Comparison of ENCODE assay signal across 10 mouse cellular contexts in the genomic region with DNA sequence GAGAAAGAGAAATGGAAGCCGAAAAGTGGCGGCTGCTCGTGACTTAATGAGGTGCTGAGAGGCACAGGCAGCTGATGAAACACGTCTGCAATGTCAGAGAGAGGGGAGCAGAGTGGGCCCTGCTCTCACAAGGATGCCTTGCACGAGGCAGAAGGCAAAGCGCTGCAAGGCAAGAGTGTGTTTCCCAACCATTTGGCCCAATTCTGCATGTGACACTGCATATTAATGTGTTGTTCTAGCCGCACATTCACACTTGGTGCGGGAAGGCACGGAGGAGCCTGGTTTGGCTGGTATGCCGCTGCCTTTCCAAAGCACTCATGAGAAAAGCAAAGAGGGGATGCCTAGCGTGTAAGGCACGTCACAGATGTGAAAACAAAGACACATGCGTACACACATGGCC.
A peak's percentile ranks its signal among the peaks of the same experiment; 100 is the strongest.
DNase-seq lines count a peak whose midpoint lies in the region; ATAC-seq and TF ChIP-seq lines count a peak whose summit lies in the region.
"Had no signal": no experiment of that assay in that cellular context is flagged by ENCODE, and none has a peak within 500 bp of the region (broad histone marks: within the 10 kb centered on the region; RNA-seq: fewer than 3 reads in every experiment).

No protein-coding gene starts in this region.

- peak; percentile 53 for DNase-seq in kidney, adult 11 months
- DNase-seq in kidney, postnatal 10 days, result no peak
- no peak for DNase-seq in CH12.LX (ENCODE audit: extremely low read depth)
- DNase-seq in forebrain, embryonic 11.5 days (ENCODE audit: low spot score), result no peak
- no peak for DNase-seq in urinary bladder, postnatal 36 days (ENCODE audit: low spot score in 2 of 2)
- DNase-seq in urinary bladder, postnatal 14 days (ENCODE audit: low spot score), result no peak
- DNase-seq: gastrocnemius, adult 2 months; liver, postnatal 0 days had no signal

- peaks cover 0 to 4% of the 10 kb centered on the region in 2 experiments for H3K36me3 ChIP-seq in CH12.LX (replicated peaks in 1 of 2; ENCODE audit: control insufficient read depth in 1 of 2, insufficient read depth in 1 of 2, low read length in 1 of 2)
- no peaks in the 10 kb centered on the region for H3K36me3 ChIP-seq in forebrain, embryonic 11.5 days (ENCODE audit: control insufficient read depth, insufficient read depth, low read length)
- no peaks in the 10 kb centered on the region for H3K36me3 ChIP-seq in limb, embryonic 15.5 days

- peak overlapping the region; percentile 5; the same call in 1 of the 2 replicates for H3K27ac ChIP-seq in CH12.LX (ENCODE audit: insufficient read depth, low read depth)
- H3K27ac ChIP-seq in forebrain, embryonic 11.5 days (ENCODE audit: low read depth, low read length), result no peak overlapping the region
- H3K27ac ChIP-seq in limb, embryonic 15.5 days, result peak overlapping the region; percentile 4; the same call in 1 of the 2 replicates
- H3K27ac ChIP-seq: gastrocnemius, adult 2 months had no signal

- H3K4me3 ChIP-seq in CH12.LX (replicated peaks in 1 of 3; ENCODE audit: low read depth in 2 of 3, low read length in 2 of 3, poor library complexity in 1 of 3), result no peak overlapping the region
- H3K4me3 ChIP-seq in forebrain, embryonic 11.5 days (ENCODE audit: low read depth, low read length), result no peak overlapping the region
- H3K4me3 ChIP-seq in limb, embryonic 15.5 days, result no peak overlapping the region
- H3K4me3 ChIP-seq: gastrocnemius, adult 2 months had no signal

- H3K27me3 ChIP-seq in CH12.LX (replicated peaks), result no peaks in the 10 kb centered on the region
- no peaks in the 10 kb centered on the region for H3K27me3 ChIP-seq in forebrain, embryonic 11.5 days (ENCODE audit: control insufficient read depth, insufficient read depth, low read length)
- no peaks in the 10 kb centered on the region for H3K27me3 ChIP-seq in limb, embryonic 15.5 days

- H3K9ac ChIP-seq in CH12.LX (ENCODE audit: insufficient read depth, low read depth), result no peak overlapping the region
- no peak overlapping the region for H3K9ac ChIP-seq in forebrain, embryonic 11.5 days (ENCODE audit: low read length)
- H3K9ac ChIP-seq in limb, embryonic 15.5 days, result no peak overlapping the region
- H3K9ac ChIP-seq: liver, postnatal 0 days had no signal

- no peak for TF ChIP-seq EP300 in CH12.LX (IDR thresholded peaks at IDR 0.05; ENCODE audit: low read length)

- in situ Hi-C loops in CH12.LX (cut with MboI; ENCODE audit: low pct_ligation_motif_present, low pct_unique_long_range_greater_than_20kb, low sequenced_read_pairs), result no loop called here

- peaks cover 38 to 91% of the 10 kb centered on the region in 2 experiments for H3K4me1 ChIP-seq in CH12.LX (ENCODE audit: control insufficient read depth in 1 of 2, insufficient read depth in 2 of 2)
- H3K4me1 ChIP-seq in forebrain, embryonic 11.5 days (replicated peaks; ENCODE audit: control insufficient read depth, insufficient read depth, low read length), result no peaks in the 10 kb centered on the region; the same call in 1 of the 2 replicates
- H3K4me1 ChIP-seq in limb, embryonic 15.5 days, result peaks cover 16% of the 10 kb centered on the region

- 80% methylated on average over 13 of the region's 13 CpGs for whole genome bisulfite sequencing in forebrain, embryonic 11.5 days
- 31% methylated on average over 13 of the region's 13 CpGs for WGBS in limb, embryonic 15.5 days

- TF ChIP-seq POLR2A in CH12.LX (IDR thresholded peaks at IDR 0.05; ENCODE audit: low read depth, low read length), result no peak

- dilution Hi-C loops in CH12.LX (cut with MboI; ENCODE audit: extremely low pct_ligation_motif_present, extremely low pct_unique_long_range_greater_than_20kb, low sequenced_read_pairs), result no loop called here

- H3K9me3 ChIP-seq in CH12.LX (replicated peaks; ENCODE audit: low read length), result no peaks in the 10 kb centered on the region
- H3K9me3 ChIP-seq in forebrain, embryonic 11.5 days (ENCODE audit: control insufficient read depth, low read length), result no peaks in the 10 kb centered on the region
- no peaks in the 10 kb centered on the region for H3K9me3 ChIP-seq in limb, embryonic 15.5 days

- ATAC-seq in forebrain, embryonic 11.5 days (replicated peaks; ENCODE audit: low FRiP score), result 0 out of 2 replicates have a peak, but pooled peaks have one; percentile 43
- no peak for ATAC-seq in limb, embryonic 15.5 days (ENCODE audit: insufficient number of reproducible peaks, low FRiP score, low TSS enrichment, low read depth)
- ATAC-seq in activated CD4-positive, CD25-positive, alpha-beta regulatory T cell, adult 4 months, result no peak
- ATAC-seq: liver, postnatal 0 days had no signal

- TF ChIP-seq CTCF in CH12.LX (conservative IDR thresholded peaks at IDR 0.05 in 1 of 2, IDR thresholded peaks at IDR 0.05 in 1 of 2; ENCODE audit: low read depth in 2 of 2, low read length in 2 of 2), result no peak

- no peak for TF ChIP-seq RAD21 in CH12.LX (IDR thresholded peaks at IDR 0.05; ENCODE audit: low read depth, low read length)

- H3K79me2 ChIP-seq in CH12.LX (replicated peaks; ENCODE audit: control insufficient read depth, extremely low read depth, insufficient read depth, poor library complexity, severe bottlenecking), result 0 out of 2 replicates have a peak, but pooled peaks cover 2% of the 10 kb centered on the region

- H3K4me2 ChIP-seq in CH12.LX (ENCODE audit: insufficient read depth, low read depth, poor library complexity, severe bottlenecking), result no peak overlapping the region
- H3K4me2 ChIP-seq in forebrain, embryonic 11.5 days (ENCODE audit: low read depth, low read length, severe bottlenecking), result no peak overlapping the region
- no peak overlapping the region for H3K4me2 ChIP-seq in limb, embryonic 15.5 days

TF ChIP-seq in CH12.LX, 34 proteins besides CTCF, POLR2A, EP300 and RAD21:
- no peak for TF ChIP-seq JUND (conservative IDR thresholded peaks at IDR 0.05; ENCODE audit: low read depth, low read length)
- TF ChIP-seq ELF1 (IDR thresholded peaks at IDR 0.05; ENCODE audit: low read depth, low read length), result no peak
- TF ChIP-seq ZMIZ1 (IDR thresholded peaks at IDR 0.05; ENCODE audit: low read depth, low read length), result no peak
- TF ChIP-seq TBP (conservative IDR thresholded peaks at IDR 0.05; ENCODE audit: low read depth, low read length), result no peak
- TF ChIP-seq BHLHE40 (IDR thresholded peaks at IDR 0.05; ENCODE audit: low read depth, low read length), result no peak
- no peak for TF ChIP-seq POLR2AphosphoS2 (IDR thresholded peaks at IDR 0.05; ENCODE audit: low read depth, low read length)
- TF ChIP-seq SIN3A (IDR thresholded peaks at IDR 0.05; ENCODE audit: low read length), result no peak
